In the genomic region with DNA sequence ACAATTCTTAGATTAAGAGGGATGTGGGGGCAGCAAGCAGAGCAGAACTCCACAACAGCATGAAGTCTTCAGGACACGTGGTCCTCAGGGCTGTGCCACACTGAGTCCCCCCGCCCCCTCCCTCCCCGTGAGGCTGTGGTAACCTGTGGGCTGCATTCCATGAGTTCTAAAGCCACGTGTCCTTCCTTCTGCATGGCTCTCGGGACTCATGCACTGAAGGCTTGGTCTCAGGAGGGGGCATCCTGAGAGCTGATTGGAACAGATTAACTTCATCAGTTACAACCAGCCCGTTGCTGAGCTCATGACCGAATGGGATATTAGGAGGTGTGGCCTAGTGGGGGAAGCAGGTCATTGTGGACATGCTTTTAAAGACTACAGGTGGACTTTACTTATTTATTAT, we compare ENCODE assay signal across 25 mouse cellular contexts. TPM values are rescaled to one million over a fixed set of nuclear protein-coding genes. Genes with fewer than 3 reads are reported as not detected.
DNase-seq lines count a peak whose midpoint lies in the region; TF ChIP-seq lines count a peak whose summit lies in the region.
"Had no signal": no experiment of that assay in that cellular context is flagged by ENCODE, and none has a peak within 500 bp of the region (broad histone marks: within the 10 kb centered on the region; RNA-seq: fewer than 3 reads in every experiment).

No protein-coding gene starts in this region.

- no peak overlapping the region for H3K4me3 ChIP-seq in MEL (ENCODE audit: control insufficient read depth in 1 of 2, insufficient read depth in 1 of 2, low read depth in 2 of 2, low read length in 2 of 2)
- H3K4me3 ChIP-seq: embryonic facial prominence, embryonic 13.5 days; embryonic facial prominence, embryonic 15.5 days; erythroblast, embryonic 14.5 days; forebrain, embryonic 10.5 days; forebrain, embryonic 12.5 days had no signal

- H3K27ac ChIP-seq in MEL (ENCODE audit: control insufficient read depth, low read depth, low read length) = no peak overlapping the region
- H3K27ac ChIP-seq: embryonic facial prominence, embryonic 13.5 days; embryonic facial prominence, embryonic 15.5 days; forebrain, embryonic 10.5 days; forebrain, embryonic 12.5 days had no signal

- peaks cover 10 to 18% of the 10 kb centered on the region in 2 experiments for H3K27me3 ChIP-seq in MEL (ENCODE audit: control insufficient read depth in 1 of 2, insufficient read depth in 2 of 2, low read length in 2 of 2)
- H3K27me3 ChIP-seq: embryonic facial prominence, embryonic 13.5 days; embryonic facial prominence, embryonic 15.5 days; forebrain, embryonic 12.5 days had no signal

- H3K36me3 ChIP-seq in MEL (ENCODE audit: control insufficient read depth in 1 of 2, insufficient read depth in 2 of 2, low read length in 2 of 2) = no peaks in the 10 kb centered on the region
- H3K36me3 ChIP-seq: embryonic facial prominence, embryonic 13.5 days; embryonic facial prominence, embryonic 15.5 days; forebrain, embryonic 10.5 days; forebrain, embryonic 12.5 days; G1E had no signal

- no peak for TF ChIP-seq EP300 in MEL (IDR thresholded peaks at IDR 0.05; ENCODE audit: low read depth in 1 of 2, low read length in 2 of 2)

- TF ChIP-seq POLR2A in MEL (IDR thresholded peaks at IDR 0.05; ENCODE audit: control insufficient read depth in 1 of 2, insufficient read depth in 1 of 2, low read depth in 1 of 2, low read length in 2 of 2, poor library complexity in 1 of 2) = no peak

- DNase-seq in 3134 (ENCODE audit: extremely low read depth, insufficient read length, low spot score) = peak; percentile 30
- peak; percentile 15 for DNase-seq in 416B (ENCODE audit: low read depth)
- peak; percentile 43 for DNase-seq in MEL (ENCODE audit: low read depth, low spot score)
- peak; percentile 64 for DNase-seq in R1 (ENCODE audit: low read depth, low spot score)
- no peak for DNase-seq in frontal cortex, postnatal 10 days (ENCODE audit: low spot score in 2 of 2)
- no peak for DNase-seq in spleen, postnatal 14 days (ENCODE audit: low spot score in 2 of 2)
- DNase-seq in lung, postnatal 36 days = no peak
- DNase-seq in cerebellum, adult 8-10 months = no peak
- DNase-seq: adrenal gland, adult 8-10 months; adrenal gland, postnatal 14 days; adrenal gland, postnatal 36 days; cerebellum, adult 11-12 months; cerebellum, adult 2 months; cerebellum, adult 9-11 months; cerebellum, postnatal 14 days; cerebellum, postnatal 36 days; embryo, embryonic 11 days had no signal

- H3K79me2 ChIP-seq in MEL (ENCODE audit: control insufficient read depth, insufficient read depth, low read length, poor library complexity) = no peaks in the 10 kb centered on the region

- H3K9ac ChIP-seq in MEL (ENCODE audit: control insufficient read depth, low read depth, low read length, poor library complexity, severe bottlenecking) = no peak overlapping the region
- H3K9ac ChIP-seq: embryonic facial prominence, embryonic 13.5 days; embryonic facial prominence, embryonic 15.5 days; forebrain, embryonic 12.5 days had no signal

- H3K9me3 ChIP-seq in MEL (replicated peaks; ENCODE audit: insufficient read depth, low read length) = no peaks in the 10 kb centered on the region
- H3K9me3 ChIP-seq: embryonic facial prominence, embryonic 15.5 days; forebrain, embryonic 12.5 days had no signal

- no peaks in the 10 kb centered on the region for H3K4me1 ChIP-seq in MEL (ENCODE audit: control insufficient read depth in 1 of 2, insufficient read depth in 2 of 2, low read length in 2 of 2)
- H3K4me1 ChIP-seq: embryonic facial prominence, embryonic 13.5 days; embryonic facial prominence, embryonic 15.5 days; forebrain, embryonic 12.5 days had no signal

- TF ChIP-seq RAD21 in MEL (IDR thresholded peaks at IDR 0.05; ENCODE audit: low read depth, low read length) = no peak

- no peak for TF ChIP-seq CTCF in MEL (IDR thresholded peaks at IDR 0.05 in 2 of 3, conservative IDR thresholded peaks at IDR 0.05 in 1 of 3; ENCODE audit: control insufficient read depth in 1 of 3, insufficient read depth in 1 of 3, low read depth in 2 of 3, low read length in 3 of 3, poor library complexity in 1 of 3, severe bottlenecking in 1 of 3)

TF ChIP-seq in MEL, 35 proteins besides CTCF, POLR2A, EP300 and RAD21:
- TF ChIP-seq ZKSCAN1 (IDR thresholded peaks at IDR 0.05; ENCODE audit: low read depth, low read length) (no peak), USF1 (IDR thresholded peaks at IDR 0.05; ENCODE audit: low read depth, low read length) (peak; percentile 50; the same call in 1 of the 2 replicates), MXI1 (IDR thresholded peaks at IDR 0.05; ENCODE audit: low read depth, low read length) (peak; percentile 44; the same call in 1 of the 2 replicates), HCFC1 (IDR thresholded peaks at IDR 0.05; ENCODE audit: low read depth, low read length) (no peak), ZC3H11A (IDR thresholded peaks at IDR 0.05; ENCODE audit: low read depth, low read length) (no peak), MAX (IDR thresholded peaks at IDR 0.05; ENCODE audit: low read length) (peak; percentile 64; the same call in 1 of the 2 replicates), POLR2AphosphoS5 (IDR thresholded peaks at IDR 0.05; ENCODE audit: borderline replicate concordance, low read depth, low read length) (no peak)

RNA-seq across cellular contexts. Expression of gene Kcnn3, which starts 20.3 kb away (rescaled TPM):
- not detected in 2 replicates for total RNA-seq in MEL (2012; rRNA removed)
- under 1 TPM in 1 of 2 experiments, not detected in 1; 0.04 TPM for polyA plus RNA-seq in MEL (2012; ENCODE audit: insufficient read depth in 1 of 2, insufficient read length in 2 of 2, low read depth in 1 of 2, low replicate concordance in 2 of 2, missing spikeins in 1 of 2)
- total RNA-seq: common myeloid progenitor, adult 5-6 weeks had no signal
- polyA plus RNA-seq: activated CD4-positive, CD25-positive, alpha-beta regulatory T cell, adult 4 months; G1E had no signal

RNA-seq across cellular contexts. Expression of gene Pmvk, which starts 45.4 kb away (rescaled TPM):
- total RNA-seq in MEL (2012; rRNA removed) = 53.6 and 63.6 TPM in 2 replicates
- 10 to 100 TPM in 1 of 2 experiments, not detected in 1; 75.7 TPM for polyA plus RNA-seq in MEL (2012; ENCODE audit: insufficient read depth in 1 of 2, insufficient read length in 2 of 2, low read depth in 1 of 2, low replicate concordance in 2 of 2, missing spikeins in 1 of 2)

Comparison
In these comparisons a context has a peak if more than half of its experiments do, and no peak if none do; other contexts are left out.
1. DNase-seq: peak in 3134 (single experiment), 416B (single experiment), MEL (single experiment) and R1 (single experiment); none in frontal cortex, postnatal 10 days (0 of 2), spleen, postnatal 14 days (0 of 2), lung, postnatal 36 days (single experiment) and cerebellum, adult 8-10 months (single experiment).